Mouse (Mus musculus) ovary, adult 2 months (tissue): Measurements from ENCODE around the gene Msrb2. TPM values are rescaled to one million over a fixed set of nuclear protein-coding genes. Genes with fewer than 3 reads are reported as not detected.

Experiments
- polyA plus RNA-seq: library from polyadenylated mRNA; depleted of rRNA; stranded (reverse); fragments of >200 nt; gene quantifications from 2 replicates; pipeline ENCODE4 v1.2.3, GENCODE M21; 2012; rRNA removed

Msrb2 gene
- 27.4 and 28.6 TPM in 2 replicates for polyA plus RNA-seq

GRCm38 (mm10) chr2:19371390-19372158, at the start of gene Msrb2:
Gene Msrb2 (plus strand): TSS chr2:19371440.

Other genes starting within 250 kb of the Msrb2 start
- 0.63 and 1.1 TPM in 2 replicates for gene Armc3, start 172.1 kb upstream of the Msrb2 start, polyA plus RNA-seq
- not detected in 2 replicates for gene Ptf1a, start 74.2 kb downstream of the Msrb2 start, polyA plus RNA-seq
- not detected in 2 replicates for gene 4921504E06Rik, start 182.5 kb downstream of the Msrb2 start, polyA plus RNA-seq